Mouse (Mus musculus): ENCODE data around the gene Tanc1.

Gene Tanc1

GRCm38 (mm10) chr2:59653306-59654165 lies 41.7 kb downstream of the Tanc1 start:
- no peak for DNase-seq

GRCm38 (mm10) chr2:59655471-59655870 lies 43.6 kb downstream of the Tanc1 start:
- DNase-seq, result no peak

GRCm38 (mm10) chr2:59656680-59657079 lies 44.8 kb downstream of the Tanc1 start:
- no peak for DNase-seq

- no peak for DNase-seq
These were observed 47.8 kb downstream of the Tanc1 start for GRCm38 (mm10) chr2:59659686-59660085.

GRCm38 (mm10) chr2:59660891-59661805 lies 49.3 kb downstream of the Tanc1 start:
- DNase-seq, result no peak

- no peak for DNase-seq
These were observed 53.1 kb downstream of the Tanc1 start for GRCm38 (mm10) chr2:59664803-59665567.

GRCm38 (mm10) chr2:59666533-59666932 lies 54.7 kb downstream of the Tanc1 start:
- DNase-seq, result no peak

- peak; percentile 77 to 88 for DNase-seq
These were observed 58.5 kb downstream of the Tanc1 start for GRCm38 (mm10) chr2:59670087-59671060.

- DNase-seq, result no peak
These were observed 59.8 kb downstream of the Tanc1 start for GRCm38 (mm10) chr2:59671671-59672070.

GRCm38 (mm10) chr2:59672086-59672485 lies 60.2 kb downstream of the Tanc1 start:
- no peak for DNase-seq

- no peak for DNase-seq
These were observed 60.8 kb downstream of the Tanc1 start for GRCm38 (mm10) chr2:59672686-59673085.

GRCm38 (mm10) chr2:59673351-59673750 lies 61.5 kb downstream of the Tanc1 start:
- peak in 1 of 2 experiments; percentile 45 for DNase-seq

- DNase-seq, result peak in 1 of 2 experiments; percentile 43
These were observed 62.0 kb downstream of the Tanc1 start for GRCm38 (mm10) chr2:59673877-59674276.

GRCm38 (mm10) chr2:59675270-59675995 lies 63.6 kb downstream of the Tanc1 start:
- DNase-seq, result no peak

GRCm38 (mm10) chr2:59676041-59676440 lies 64.2 kb downstream of the Tanc1 start:
- no peak for DNase-seq

- DNase-seq, result no peak
These were observed 64.6 kb downstream of the Tanc1 start for GRCm38 (mm10) chr2:59676442-59676841.

GRCm38 (mm10) chr2:59679424-59680020 lies 67.7 kb downstream of the Tanc1 start:
- no peak for DNase-seq

- DNase-seq, result no peak
These were observed 68.9 kb downstream of the Tanc1 start for GRCm38 (mm10) chr2:59680736-59681135.

- no peak for DNase-seq
These were observed 69.3 kb downstream of the Tanc1 start for GRCm38 (mm10) chr2:59681181-59681580.

GRCm38 (mm10) chr2:59684864-59685605 lies 73.2 kb downstream of the Tanc1 start:
- no peak for DNase-seq
